Mouse (Mus musculus): ENCODE data around the gene Rpl38.

DNA sequence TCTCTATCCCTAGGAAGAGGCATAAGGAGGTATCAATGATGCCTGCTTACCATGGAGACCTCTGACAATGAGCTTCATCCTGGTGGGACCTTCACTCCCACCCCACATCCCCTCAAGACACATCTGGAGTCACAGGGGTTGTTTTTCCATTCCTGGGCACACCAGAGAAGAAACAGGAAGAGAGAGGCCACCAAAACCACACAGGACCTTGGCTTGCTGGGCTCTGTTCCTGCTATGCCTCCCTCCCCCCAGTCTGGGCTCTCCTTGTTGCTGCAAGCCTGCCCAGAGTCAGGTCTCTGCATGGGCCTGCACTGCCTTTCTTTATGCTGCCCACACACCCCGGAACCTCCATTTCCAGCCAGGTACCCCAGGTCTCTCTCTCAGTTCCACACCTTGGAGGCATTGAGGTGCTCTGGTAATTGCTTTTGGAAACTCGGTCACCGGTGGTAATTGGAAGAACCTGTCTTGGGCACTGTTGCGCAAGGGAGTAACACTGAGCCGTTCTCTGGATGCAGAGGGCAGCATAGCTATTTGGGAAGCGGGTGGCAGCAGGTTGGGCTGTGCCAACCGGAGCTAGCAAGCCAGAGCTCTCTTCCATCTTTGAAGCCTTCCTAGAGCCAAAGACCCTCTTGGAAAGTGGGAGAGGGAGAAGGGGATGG lies 12.8 kb upstream of the Rpl38 start:
- TF ChIP-seq CTCF (IDR thresholded peaks at IDR 0.05; ENCODE audit: low read depth) (no peak), EP300 (IDR thresholded peaks at IDR 0.05; ENCODE audit: low read depth) (no peak)

All from heart, postnatal 0 days (tissue).